Mouse (Mus musculus): ENCODE data around the gene Xrcc4.
"Not testable (repeated sequence)": the region's sequence is repeated elsewhere in the genome, so short reads cannot be mapped to it uniquely, and the experiment has no call there.

Xrcc4 gene

GRCm38 (mm10) chr13:90088962-90089824 lies at the start of gene Xrcc4, which contains the start of gene Tmem167:
Gene Xrcc4, minus strand, starts transcription at chr13:90089608.
Gene Tmem167, plus strand, starts transcription at chr13:90089123.
- peak; percentile 90 for DNase-seq (ENCODE audit: low read depth)

- no peak for DNase-seq (ENCODE audit: low read depth)
These were observed 46.9 kb upstream of the Xrcc4 start for GRCm38 (mm10) chr13:90136156-90136910.

- DNase-seq (ENCODE audit: low read depth), result no peak
These were observed 22.3 kb upstream of the Xrcc4 start for GRCm38 (mm10) chr13:90111681-90112080.

- not testable (repeated sequence) for DNase-seq (ENCODE audit: low read depth)
These were observed 19.3 kb upstream of the Xrcc4 start for GRCm38 (mm10) chr13:90108746-90109145.

- DNase-seq (ENCODE audit: low read depth), result no peak
These were observed 16.7 kb upstream of the Xrcc4 start for GRCm38 (mm10) chr13:90106139-90106538.

- no peak for DNase-seq (ENCODE audit: low read depth)
These were observed 12.1 kb upstream of the Xrcc4 start for GRCm38 (mm10) chr13:90101514-90101913.

GRCm38 (mm10) chr13:90089825-90090183 lies 396 bp upstream of the Xrcc4 start:
- DNase-seq (ENCODE audit: low read depth), result no peak

GRCm38 (mm10) chr13:90061877-90062276 lies 27.5 kb downstream of the Xrcc4 start:
- DNase-seq (ENCODE audit: low read depth), result no peak

GRCm38 (mm10) chr13:90052408-90052807 lies 37.0 kb downstream of the Xrcc4 start:
- DNase-seq (ENCODE audit: low read depth), result no peak

- peak; percentile 9 for DNase-seq (ENCODE audit: low read depth)
These were observed 37.7 kb downstream of the Xrcc4 start for GRCm38 (mm10) chr13:90051735-90052134.

GRCm38 (mm10) chr13:90039613-90040012 lies 49.8 kb downstream of the Xrcc4 start:
- no peak for DNase-seq (ENCODE audit: low read depth)

GRCm38 (mm10) chr13:90032977-90033376 lies 56.4 kb downstream of the Xrcc4 start:
- DNase-seq (ENCODE audit: low read depth), result no peak

GRCm38 (mm10) chr13:90032523-90032922 lies 56.9 kb downstream of the Xrcc4 start:
- no peak for DNase-seq (ENCODE audit: low read depth)

- no peak for DNase-seq (ENCODE audit: low read depth)
These were observed 58.5 kb downstream of the Xrcc4 start for GRCm38 (mm10) chr13:90030911-90031310.

- DNase-seq (ENCODE audit: low read depth), result no peak
These were observed 76.8 kb downstream of the Xrcc4 start for GRCm38 (mm10) chr13:90012620-90013019.

- DNase-seq (ENCODE audit: low read depth), result no peak
These were observed 77.2 kb downstream of the Xrcc4 start for GRCm38 (mm10) chr13:90012198-90012597.

GRCm38 (mm10) chr13:90011129-90011528 lies 78.3 kb downstream of the Xrcc4 start:
- DNase-seq (ENCODE audit: low read depth), result no peak

- no peak for DNase-seq (ENCODE audit: low read depth)
These were observed 79.6 kb downstream of the Xrcc4 start for GRCm38 (mm10) chr13:90009786-90010185.

GRCm38 (mm10) chr13:90005561-90005960 lies 83.8 kb downstream of the Xrcc4 start:
- DNase-seq (ENCODE audit: low read depth), result no peak

GRCm38 (mm10) chr13:89997531-89997930 lies 91.9 kb downstream of the Xrcc4 start:
- DNase-seq (ENCODE audit: low read depth), result no peak

- DNase-seq (ENCODE audit: low read depth), result no peak
These were observed 103.3 kb downstream of the Xrcc4 start for GRCm38 (mm10) chr13:89986087-89986486.

- DNase-seq (ENCODE audit: low read depth), result no peak
These were observed 118.5 kb downstream of the Xrcc4 start for GRCm38 (mm10) chr13:89970940-89971339.

GRCm38 (mm10) chr13:89968671-89969070 lies 120.7 kb downstream of the Xrcc4 start:
- DNase-seq (ENCODE audit: low read depth), result no peak

Data from c-Kit-positive CD71-positive TER-119-negative erythroid progenitor cells, embryonic 14.5 days (primary cell).